Mouse (Mus musculus): Measurements from ENCODE around the gene B430305J03Rik. TPM values are rescaled to one million over a fixed set of nuclear protein-coding genes. Genes with fewer than 3 reads are reported as not detected.

B430305J03Rik gene
- polyA plus RNA-seq (2015; fragmentation: Nextera tagmentation; extraction: Ambion mirVana), result not detected in 2 replicates

DNA sequence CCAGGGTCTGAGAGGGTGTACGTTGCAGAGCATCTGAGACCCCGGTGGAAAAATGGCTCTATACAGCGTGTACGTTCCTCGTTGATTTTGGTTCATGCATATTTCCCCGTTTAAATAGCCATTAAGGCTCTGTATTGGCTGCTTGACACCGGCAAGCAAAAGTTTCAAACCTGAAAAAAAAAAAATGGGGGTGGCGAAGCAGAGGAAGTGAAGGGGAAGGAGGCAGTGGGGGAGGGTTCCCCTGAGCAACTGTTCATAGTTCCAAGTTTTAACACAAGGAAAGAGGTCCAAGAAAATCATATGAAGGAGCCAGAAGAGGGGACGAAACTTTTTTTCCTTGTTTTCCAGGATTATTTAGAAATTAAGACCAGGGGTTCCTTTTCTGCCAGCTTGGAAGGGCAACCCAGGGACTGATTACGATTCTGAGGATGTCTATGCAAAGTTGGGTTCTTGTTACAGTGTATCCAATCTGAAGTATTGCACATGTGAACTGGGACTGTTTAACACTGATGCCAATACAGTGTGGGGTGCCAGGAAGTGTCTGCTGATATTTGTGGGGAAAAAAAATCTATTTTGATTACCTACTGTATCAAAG, at the start of gene B430305J03Rik:
B430305J03Rik (minus strand) TSS at position 173 of the 595 bp plus-strand sequence.
- Histone ChIP-seq H3K27me3 (no peaks in the 10 kb centered on the region), H3K4me2 (peak within 1 kb of the TSS; percentile 91), H3K9ac (peak within 1 kb of the TSS; percentile 67), H3K4me3 (replicated peaks) (peak within 1 kb of the TSS; percentile 76), H3K9me3 (replicated peaks) (no peaks in the 10 kb centered on the region), H3K27ac (peak within 1 kb of the TSS; percentile 94), H3K36me3 (no peaks in the 10 kb centered on the region), H3K4me1 (peaks cover 20% of the 10 kb centered on the region)
- 3% methylated on average over 10 of the region's 10 CpGs for WGBS
- ATAC-seq (replicated peaks; ENCODE audit: low FRiP score), result no peak

GRCm38 (mm10) chr3:61409683-61410082, 43.9 kb upstream of the B430305J03Rik start:
- H3K27ac ChIP-seq, result no peak overlapping the region
- no peak for ATAC-seq (replicated peaks; ENCODE audit: low FRiP score)
- WGBS, result 83% methylated on average over 6 of the region's 6 CpGs
- no peaks in the 10 kb centered on the region for H3K27me3 ChIP-seq
- no peaks in the 10 kb centered on the region for H3K9me3 ChIP-seq (replicated peaks)
- H3K4me1 ChIP-seq, result no peaks in the 10 kb centered on the region
- H3K36me3 ChIP-seq, result no peaks in the 10 kb centered on the region
- no peak overlapping the region for H3K4me2 ChIP-seq
- H3K9ac ChIP-seq, result no peak overlapping the region
- H3K4me3 ChIP-seq (replicated peaks), result no peak overlapping the region

GRCm38 (mm10) chr3:61406921-61407320, 41.2 kb upstream of the B430305J03Rik start:
- ATAC-seq (replicated peaks; ENCODE audit: low FRiP score), result no peak
- Histone ChIP-seq H3K4me1 (no peaks in the 10 kb centered on the region), H3K4me2 (no peak overlapping the region), H3K9ac (no peak overlapping the region), H3K27me3 (no peaks in the 10 kb centered on the region), H3K27ac (no peak overlapping the region), H3K36me3 (no peaks in the 10 kb centered on the region), H3K4me3 (replicated peaks) (no peak overlapping the region), H3K9me3 (replicated peaks) (no peaks in the 10 kb centered on the region)
- 82% methylated on average over 4 of the region's 4 CpGs for WGBS

DNA sequence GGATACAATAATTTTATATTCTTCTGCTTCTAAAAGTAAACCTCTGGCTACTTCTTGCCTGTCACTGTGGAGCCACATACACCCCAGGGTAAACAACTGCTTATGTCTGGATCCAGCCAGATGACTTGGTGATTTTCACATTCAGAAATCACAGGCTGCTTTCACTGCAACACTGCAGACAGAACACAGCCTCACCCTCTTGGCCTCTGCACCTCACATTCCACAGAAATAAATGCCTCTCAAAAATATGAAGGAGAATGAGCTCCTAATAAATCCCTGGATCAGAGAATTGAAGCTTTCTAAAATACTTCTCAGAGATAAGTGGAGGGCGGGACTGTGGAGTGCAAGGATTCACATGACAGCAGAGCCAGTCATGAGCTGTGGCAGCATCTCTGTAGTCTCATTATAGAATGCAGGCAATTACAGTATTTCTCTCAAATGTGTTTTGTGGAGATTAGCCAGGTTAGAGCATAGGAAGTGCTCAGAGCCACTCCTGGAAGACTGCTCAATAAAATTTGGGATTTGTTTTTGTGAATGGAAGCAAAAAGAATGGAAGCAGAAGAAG, 35.2 kb upstream of the B430305J03Rik start:
- WGBS, result 62% methylated on average over 1 of the region's 1 CpGs
- Histone ChIP-seq H3K36me3 (no peaks in the 10 kb centered on the region), H3K4me3 (replicated peaks) (no peak overlapping the region), H3K27me3 (no peaks in the 10 kb centered on the region), H3K27ac (no peak overlapping the region), H3K4me1 (no peaks in the 10 kb centered on the region), H3K9me3 (replicated peaks) (no peaks in the 10 kb centered on the region), H3K4me2 (no peak overlapping the region), H3K9ac (no peak overlapping the region)
- ATAC-seq (replicated peaks; ENCODE audit: low FRiP score), result no peak

- Histone ChIP-seq H3K4me3 (replicated peaks) (no peak overlapping the region), H3K36me3 (no peaks in the 10 kb centered on the region), H3K4me1 (no peaks in the 10 kb centered on the region), H3K9me3 (replicated peaks) (no peaks in the 10 kb centered on the region), H3K4me2 (no peak overlapping the region), H3K9ac (no peak overlapping the region), H3K27me3 (no peaks in the 10 kb centered on the region), H3K27ac (no peak overlapping the region)
- 63% methylated on average over 2 of the region's 2 CpGs for WGBS
- ATAC-seq (replicated peaks; ENCODE audit: low FRiP score), result no peak
These were observed 31.0 kb upstream of the B430305J03Rik start for GRCm38 (mm10) chr3:61396728-61397127.

DNA sequence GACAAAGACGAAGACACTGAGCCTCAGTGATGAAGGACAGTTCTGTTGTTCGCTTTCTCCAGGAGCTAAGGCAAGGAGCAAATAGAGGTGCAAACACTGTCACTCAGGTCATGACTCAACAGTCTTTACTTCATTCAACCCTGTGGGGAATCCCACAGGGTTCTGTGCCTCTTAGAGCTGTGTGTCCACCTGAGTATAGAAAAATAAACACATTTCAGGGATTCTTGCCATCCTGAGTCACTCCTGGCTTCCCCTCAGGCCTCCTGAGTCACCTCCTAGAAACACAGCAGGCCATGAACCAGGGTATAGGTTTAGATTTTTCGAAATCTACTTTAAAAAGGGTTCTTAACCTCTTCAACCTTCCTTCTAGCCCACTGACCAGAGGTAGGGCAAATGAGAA, 29.6 kb upstream of the B430305J03Rik start:
- Histone ChIP-seq H3K4me2 (no peak overlapping the region), H3K36me3 (no peaks in the 10 kb centered on the region), H3K27ac (no peak overlapping the region), H3K4me3 (replicated peaks) (no peak overlapping the region), H3K9ac (no peak overlapping the region), H3K9me3 (replicated peaks) (no peaks in the 10 kb centered on the region), H3K27me3 (no peaks in the 10 kb centered on the region), H3K4me1 (no peaks in the 10 kb centered on the region)
- no peak for ATAC-seq (replicated peaks; ENCODE audit: low FRiP score)
- WGBS, result 87% methylated on average over 3 of the region's 3 CpGs

DNA sequence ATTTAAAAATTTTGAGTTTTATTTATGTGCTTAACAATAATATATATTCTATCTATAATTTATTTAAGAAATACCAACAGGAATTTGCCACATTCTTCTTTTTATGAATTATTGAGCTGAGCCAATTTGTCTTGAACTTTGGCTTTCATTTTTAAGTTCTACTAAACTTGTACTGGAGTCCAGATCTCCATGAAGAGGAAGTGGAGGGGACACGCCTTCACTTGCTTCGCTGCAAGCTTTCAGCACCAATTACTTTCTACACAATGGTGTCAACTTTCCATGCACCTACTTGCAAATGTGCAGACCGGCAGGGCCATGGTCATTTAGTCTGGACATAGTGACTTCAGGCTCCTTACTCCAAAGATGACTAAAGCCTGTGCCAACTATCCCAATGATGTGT, 27.8 kb upstream of the B430305J03Rik start:
- Histone ChIP-seq H3K9me3 (replicated peaks) (no peaks in the 10 kb centered on the region), H3K27ac (no peak overlapping the region), H3K27me3 (no peaks in the 10 kb centered on the region), H3K4me3 (replicated peaks) (no peak overlapping the region), H3K4me1 (no peaks in the 10 kb centered on the region), H3K36me3 (no peaks in the 10 kb centered on the region), H3K9ac (no peak overlapping the region), H3K4me2 (no peak overlapping the region)
- no peak for ATAC-seq (replicated peaks; ENCODE audit: low FRiP score)
- WGBS, result 62% methylated on average over 3 of the region's 3 CpGs

DNA sequence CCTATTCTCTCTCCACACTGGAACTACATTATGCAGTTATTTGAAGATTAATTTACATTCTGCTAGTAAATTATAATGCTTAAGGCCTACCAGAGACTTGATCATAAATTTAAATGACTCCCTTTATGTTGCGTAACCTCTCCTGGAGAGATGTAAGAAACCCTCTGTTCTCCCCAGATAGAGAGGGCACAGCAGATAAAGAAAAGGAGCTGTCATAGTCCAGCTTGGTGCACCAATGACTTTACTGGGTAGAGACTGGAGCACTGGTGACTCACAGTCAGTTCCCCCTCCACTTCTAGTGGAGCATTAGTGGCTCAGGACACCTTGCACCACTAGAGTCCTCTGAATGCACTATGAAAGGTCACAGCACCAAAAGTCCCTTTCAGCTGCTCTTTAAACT, 27.1 kb upstream of the B430305J03Rik start:
- no peak for ATAC-seq (replicated peaks; ENCODE audit: low FRiP score)
- H3K27me3 ChIP-seq, result no peaks in the 10 kb centered on the region
- no peak overlapping the region for H3K27ac ChIP-seq
- no peaks in the 10 kb centered on the region for H3K9me3 ChIP-seq (replicated peaks)
- WGBS, result 67% methylated on average over 1 of the region's 1 CpGs
- no peak overlapping the region for H3K9ac ChIP-seq
- H3K36me3 ChIP-seq, result no peaks in the 10 kb centered on the region
- H3K4me1 ChIP-seq, result no peaks in the 10 kb centered on the region
- no peak overlapping the region for H3K4me3 ChIP-seq (replicated peaks)
- H3K4me2 ChIP-seq, result no peak overlapping the region

GRCm38 (mm10) chr3:61391564-61391963, 25.8 kb upstream of the B430305J03Rik start:
- no peaks in the 10 kb centered on the region for H3K27me3 ChIP-seq
- H3K9me3 ChIP-seq (replicated peaks), result no peaks in the 10 kb centered on the region
- H3K27ac ChIP-seq, result no peak overlapping the region
- H3K36me3 ChIP-seq, result no peaks in the 10 kb centered on the region
- WGBS, result 68% methylated on average over 4 of the region's 4 CpGs
- no peak overlapping the region for H3K4me3 ChIP-seq (replicated peaks)
- no peak for ATAC-seq (replicated peaks; ENCODE audit: low FRiP score)
- H3K9ac ChIP-seq, result no peak overlapping the region
- H3K4me2 ChIP-seq, result no peak overlapping the region
- no peaks in the 10 kb centered on the region for H3K4me1 ChIP-seq

DNA sequence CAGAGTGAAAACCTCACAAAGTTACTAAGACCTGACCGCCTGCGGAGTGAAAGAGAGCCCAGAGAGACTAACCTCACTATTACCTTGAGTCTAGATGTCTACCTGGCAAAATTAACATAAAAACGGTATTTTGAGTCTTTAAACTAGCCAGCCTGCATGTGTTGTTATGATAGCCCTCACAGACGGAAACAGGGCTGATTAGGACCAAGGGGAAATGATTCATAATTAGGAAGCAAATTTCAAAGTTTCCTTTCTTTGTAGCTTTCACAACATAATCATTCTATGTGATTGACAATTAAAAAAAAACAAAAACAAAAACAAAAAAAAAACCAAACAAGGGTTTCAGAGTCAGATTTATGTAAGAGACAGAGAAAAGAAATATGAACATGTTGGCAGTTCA, 20.6 kb upstream of the B430305J03Rik start:
- H3K4me3 ChIP-seq (replicated peaks), result no peak overlapping the region
- 75% methylated on average over 4 of the region's 4 CpGs for WGBS
- ATAC-seq (replicated peaks; ENCODE audit: low FRiP score), result no peak

GRCm38 (mm10) chr3:61376001-61376400, 10.2 kb upstream of the B430305J03Rik start:
- Histone ChIP-seq H3K27me3 (no peaks in the 10 kb centered on the region), H3K9me3 (replicated peaks) (no peaks in the 10 kb centered on the region), H3K4me3 (replicated peaks) (no peak overlapping the region), H3K36me3 (no peaks in the 10 kb centered on the region), H3K27ac (no peak overlapping the region), H3K9ac (no peak overlapping the region), H3K4me2 (no peak overlapping the region), H3K4me1 (no peaks in the 10 kb centered on the region)
- WGBS, result 90% methylated on average over 8 of the region's 8 CpGs
- ATAC-seq (replicated peaks; ENCODE audit: low FRiP score), result no peak

More for the DNA sequence above, 20.6 kb upstream of the B430305J03Rik start:
- no peak overlapping the region for H3K9ac ChIP-seq
- no peaks in the 10 kb centered on the region for H3K9me3 ChIP-seq (replicated peaks)
- H3K27ac ChIP-seq, result no peak overlapping the region
- no peak overlapping the region for H3K4me2 ChIP-seq
- no peaks in the 10 kb centered on the region for H3K27me3 ChIP-seq
- H3K4me1 ChIP-seq, result no peaks in the 10 kb centered on the region
- H3K36me3 ChIP-seq, result no peaks in the 10 kb centered on the region

DNA sequence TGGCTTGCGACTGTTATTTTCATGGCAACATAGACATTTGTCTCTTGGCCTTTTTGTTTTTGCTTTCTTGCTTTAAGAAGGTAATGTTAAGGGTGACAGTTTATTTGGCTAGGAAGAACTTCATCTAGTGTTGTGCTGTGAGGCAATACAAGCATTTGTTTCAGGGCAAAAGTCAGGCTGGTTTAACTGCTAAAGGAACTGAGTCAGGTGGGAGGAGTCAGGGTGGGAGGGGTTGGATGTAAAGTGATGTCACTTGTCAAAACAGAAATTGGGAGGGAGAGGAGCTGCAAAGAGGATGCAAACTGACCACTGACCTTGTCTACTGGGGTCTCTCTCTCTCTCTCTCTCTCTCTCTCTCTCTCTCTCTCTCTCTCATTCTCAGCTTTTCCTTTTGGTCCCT, 2.7 kb upstream of the B430305J03Rik start:
- H3K4me3 ChIP-seq (replicated peaks), result no peak overlapping the region
- H3K36me3 ChIP-seq, result no peaks in the 10 kb centered on the region
- no peaks in the 10 kb centered on the region for H3K9me3 ChIP-seq (replicated peaks)
- H3K4me1 ChIP-seq, result peaks cover 15% of the 10 kb centered on the region
- no peak overlapping the region for H3K27ac ChIP-seq
- H3K9ac ChIP-seq, result no peak overlapping the region
- 94% methylated on average over 1 of the region's 1 CpGs for WGBS
- no peaks in the 10 kb centered on the region for H3K27me3 ChIP-seq
- ATAC-seq (replicated peaks; ENCODE audit: low FRiP score), result no peak
- no peak overlapping the region for H3K4me2 ChIP-seq

Measured in kidney, embryonic 15.5 days (tissue).